Mouse (Mus musculus): ENCODE data around the gene Adtrp. TPM values are rescaled to one million over a fixed set of nuclear protein-coding genes. Genes with fewer than 3 reads are reported as not detected.

Gene Adtrp
- total RNA-seq, 2 experiments from 2014 or later = 0.87 to 6.5 TPM

Other genes starting within 250 kb of the Adtrp start
- gene Tmem170b, start 241.8 kb downstream of the Adtrp start, total RNA-seq (2021) = 10 to 100 TPM; 23.1 to 24.9 TPM
- 10 to 100 TPM; 23.8 to 25.9 TPM for gene Hivep1, start 204.3 kb upstream of the Adtrp start, total RNA-seq (2021)